Mouse (Mus musculus): ENCODE data around the gene Lrrc4c.

DNA sequence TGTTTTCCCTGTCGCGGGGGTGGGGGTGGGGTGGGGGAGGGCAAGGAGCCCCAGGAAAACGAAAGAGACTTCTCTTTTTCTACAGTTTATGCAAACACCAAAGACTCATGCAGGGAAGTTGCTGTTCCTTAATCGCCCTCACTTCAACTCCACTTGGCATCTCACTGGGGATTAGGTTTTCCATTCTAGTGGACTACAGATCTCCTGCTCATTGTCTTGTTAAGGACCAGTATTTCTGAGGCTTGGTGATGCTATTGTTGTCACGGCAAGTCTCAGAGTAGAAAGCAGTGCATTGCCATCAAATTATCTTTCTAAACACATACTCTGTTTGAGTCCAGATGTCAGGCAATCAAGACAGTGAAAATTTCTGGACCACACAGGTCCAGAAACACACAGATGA, 2.9 kb upstream of the Lrrc4c start:
- TF ChIP-seq POLR2A (IDR thresholded peaks at IDR 0.05; ENCODE audit: borderline replicate concordance, insufficient read depth, low read length) (no peak), CTCF (IDR thresholded peaks at IDR 0.05; ENCODE audit: borderline replicate concordance, insufficient read depth, low read depth, low read length) (no peak)

Data from cerebellum, adult 2 months (tissue).